Mouse (Mus musculus): ENCODE data around the gene Mgat5.

Gene Mgat5

DNA sequence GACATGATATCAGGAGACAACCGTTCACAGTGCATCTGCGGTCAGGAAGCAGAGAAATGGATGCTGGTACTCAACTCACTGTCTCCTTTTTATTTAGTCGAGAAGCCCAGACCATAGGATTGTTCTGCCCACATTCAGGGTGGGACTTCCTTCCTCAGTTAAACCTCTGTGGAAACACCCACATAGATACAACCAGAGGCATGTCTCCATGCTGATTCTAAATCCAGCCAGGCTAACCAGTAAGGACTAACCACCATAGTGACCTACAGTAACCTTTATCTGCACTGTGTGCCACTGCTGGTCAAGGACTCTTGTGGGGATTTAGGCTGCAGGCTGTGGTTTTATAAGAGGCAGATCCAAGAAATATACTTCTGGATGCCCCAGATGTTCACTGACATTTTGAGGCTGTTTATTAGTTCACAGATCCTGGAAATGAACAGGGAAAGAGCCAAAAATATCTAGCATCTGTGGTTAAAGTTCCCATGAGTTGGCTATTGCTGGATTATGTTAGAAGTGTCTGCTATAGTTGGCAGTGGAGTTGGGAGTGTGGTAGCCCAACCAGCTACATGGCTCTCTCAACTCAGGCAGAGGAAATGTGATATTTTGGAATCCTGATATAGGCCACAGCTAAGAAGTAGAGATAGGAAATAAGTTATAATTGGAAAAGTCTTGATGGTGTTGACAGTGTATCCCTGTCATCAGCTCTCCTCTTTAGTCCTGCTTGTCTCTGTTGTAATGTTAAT is 143.2 kb downstream of the Mgat5 start:
- no peak for DNase-seq

DNA sequence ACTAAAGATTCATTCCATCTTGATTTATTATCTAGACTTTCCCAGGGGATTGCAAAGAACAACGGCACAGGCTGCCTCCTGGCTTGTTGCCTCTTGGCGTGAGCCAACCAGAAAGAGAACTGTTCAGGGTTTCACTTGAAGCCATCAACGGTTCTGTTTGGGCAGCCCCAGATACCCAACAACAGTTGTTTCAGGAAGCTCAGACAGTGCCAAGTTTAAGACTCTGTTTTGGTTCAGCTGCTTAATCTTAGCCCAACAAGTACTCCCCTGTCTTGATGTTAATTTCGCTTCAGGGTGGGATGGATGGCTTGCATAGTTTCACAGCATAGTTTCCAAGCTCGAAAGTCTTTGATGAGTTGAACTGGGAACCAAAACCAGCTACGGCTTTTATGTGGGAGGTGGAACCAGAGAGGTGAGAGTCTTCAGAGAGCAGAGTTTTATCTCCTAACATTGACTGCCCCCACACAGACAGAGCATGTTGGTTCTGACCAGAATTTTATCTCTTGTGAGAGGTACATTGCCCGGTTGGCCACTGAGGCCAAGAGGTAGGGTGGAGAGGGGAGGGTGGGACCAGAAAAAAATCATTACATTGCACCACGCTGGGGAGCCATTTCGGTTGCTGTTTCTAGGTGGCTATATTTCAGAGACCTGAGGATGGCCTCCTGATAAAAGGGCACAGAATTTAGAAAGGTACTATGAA is 144.0 kb downstream of the Mgat5 start:
- no peak for DNase-seq

DNA sequence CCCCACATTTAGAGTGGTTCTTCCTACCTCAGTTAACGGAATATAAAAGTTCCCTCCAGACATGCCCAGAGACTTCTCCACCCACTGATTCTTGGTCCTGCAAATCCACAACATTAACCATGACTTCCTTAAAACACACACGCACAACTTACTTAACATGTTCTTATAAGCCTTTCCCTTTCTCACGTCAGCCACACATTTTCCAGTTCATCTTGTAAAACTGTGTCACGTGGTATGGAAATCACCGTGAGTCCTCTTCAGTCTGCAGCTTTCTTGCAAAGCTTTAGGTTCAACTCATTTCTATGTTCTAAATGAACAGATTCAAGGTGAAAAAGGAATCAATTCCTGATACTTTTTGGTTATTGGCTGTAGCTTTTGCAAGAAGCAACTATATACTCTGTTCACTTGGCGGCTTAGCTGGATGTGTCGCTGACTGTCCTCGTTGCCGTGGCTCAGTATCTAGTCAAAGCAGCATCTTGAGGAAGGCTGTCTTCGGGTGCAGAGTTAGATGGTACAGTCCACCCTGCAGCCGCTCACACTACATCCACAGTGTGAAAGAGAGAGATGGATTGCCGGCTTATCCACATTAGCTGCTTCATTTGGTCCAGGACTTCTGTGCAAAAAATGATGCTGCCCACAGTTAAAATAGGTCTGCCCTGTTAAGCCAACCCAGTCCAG is 146.7 kb downstream of the Mgat5 start:
- no peak for DNase-seq

DNA sequence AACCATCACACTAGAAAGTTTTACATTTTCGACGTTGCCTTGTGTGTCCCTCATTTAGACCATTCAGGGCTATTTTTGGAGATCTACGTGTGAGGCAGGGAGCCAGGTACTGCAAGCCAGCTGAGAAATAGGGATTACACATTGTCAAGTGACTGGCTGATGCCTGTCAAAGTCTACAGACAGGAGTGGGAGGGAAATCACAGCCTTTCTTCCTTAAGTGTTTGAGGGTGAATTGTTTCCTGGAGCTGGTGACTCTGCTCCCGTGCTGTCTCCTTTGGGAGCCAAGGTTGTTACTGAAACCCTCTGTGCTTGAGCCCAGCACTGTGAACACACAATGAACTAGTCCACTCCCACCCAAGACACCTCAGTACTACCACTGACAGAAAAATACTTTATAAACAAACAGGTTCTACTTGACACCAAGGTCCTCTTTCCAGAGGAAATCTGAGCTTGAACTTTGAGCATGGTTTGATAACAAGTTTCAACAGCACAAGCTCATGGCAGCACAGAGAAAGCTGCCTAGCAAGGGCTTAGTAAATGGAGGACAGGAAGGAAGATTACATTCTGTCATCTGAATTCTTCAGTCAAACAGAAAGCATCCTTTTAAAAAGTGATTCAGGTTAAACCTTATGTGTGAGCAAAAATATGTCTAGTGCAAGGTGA is 147.4 kb downstream of the Mgat5 start:
- no peak for DNase-seq

DNA sequence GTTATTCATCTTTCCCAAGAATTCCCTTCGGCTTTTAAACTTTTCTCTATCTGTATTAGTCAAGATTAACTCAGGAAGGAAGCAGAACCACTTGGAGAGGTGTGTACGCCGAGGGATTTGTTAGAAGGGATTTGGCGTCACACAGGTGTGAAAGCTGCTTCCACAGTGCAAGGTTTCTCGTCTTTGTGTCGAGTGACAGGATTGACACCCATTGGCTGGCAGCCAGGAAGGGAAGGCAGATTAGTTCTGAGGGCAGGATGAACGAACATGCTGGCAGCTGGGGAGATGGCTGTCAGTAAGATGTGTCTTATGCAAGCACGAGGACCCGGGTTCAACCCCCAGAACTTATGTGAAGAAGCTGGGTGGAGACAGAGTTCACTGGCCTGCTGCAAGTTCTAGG is 148.6 kb downstream of the Mgat5 start:
- DNase-seq = no peak

DNA sequence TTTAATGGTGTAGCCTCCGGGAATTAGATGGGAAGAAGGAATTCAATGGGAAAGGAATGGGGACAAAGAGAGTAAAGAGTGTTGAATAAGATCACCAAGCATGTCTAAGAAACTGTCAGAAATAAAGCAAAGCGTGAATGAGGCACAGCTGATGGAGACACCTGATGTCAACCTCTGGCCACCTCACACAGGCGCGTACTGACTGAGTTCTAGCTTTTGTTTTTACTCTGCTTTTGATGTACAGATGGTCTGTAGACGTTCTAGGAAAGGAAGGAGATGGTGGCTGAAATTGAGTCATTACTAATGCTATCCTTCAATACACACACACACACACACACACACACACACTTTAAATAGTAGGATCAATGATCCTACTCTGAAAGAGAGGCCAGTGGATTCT is 149.3 kb downstream of the Mgat5 start:
- DNase-seq = no peak

DNA sequence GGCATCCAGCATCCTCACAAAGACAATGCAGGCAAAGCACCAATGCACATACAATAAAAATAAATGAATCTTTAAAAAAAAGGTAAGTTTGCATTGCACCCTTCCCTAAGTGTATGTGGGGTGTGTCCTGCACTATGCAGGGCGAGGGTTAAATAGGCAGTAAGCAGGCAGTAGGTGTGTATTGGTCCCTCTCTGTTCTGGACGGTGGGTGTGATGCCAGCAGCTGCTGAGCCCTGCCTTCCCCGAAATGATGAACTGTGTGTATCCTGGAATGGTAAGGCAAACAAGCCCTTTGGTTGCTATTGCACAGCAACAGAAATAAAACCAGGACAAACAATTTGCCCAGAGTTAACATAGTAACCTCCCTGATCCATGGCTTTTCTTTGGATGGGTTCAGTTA is 150.2 kb downstream of the Mgat5 start:
- no peak for DNase-seq

DNA sequence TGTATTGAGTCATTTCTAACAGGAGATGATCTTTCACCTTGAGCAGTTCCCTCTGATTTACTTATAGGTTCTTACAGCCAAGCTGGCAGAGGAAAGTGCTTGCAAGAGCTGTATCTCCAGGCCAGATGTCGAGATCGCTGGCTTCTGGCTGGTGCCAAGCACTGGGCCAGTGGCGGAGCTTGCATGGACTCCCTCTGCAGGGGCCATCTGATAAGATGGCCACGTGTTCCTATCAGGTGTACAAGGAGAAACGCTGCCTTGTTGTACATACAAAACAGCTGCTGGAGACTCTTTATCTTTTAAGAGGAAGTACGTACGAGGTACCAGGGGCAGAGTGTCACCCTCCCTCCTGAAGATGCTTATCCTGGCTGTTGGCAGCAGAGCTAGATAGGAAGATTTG is 158.8 kb downstream of the Mgat5 start:
- DNase-seq = no peak

DNA sequence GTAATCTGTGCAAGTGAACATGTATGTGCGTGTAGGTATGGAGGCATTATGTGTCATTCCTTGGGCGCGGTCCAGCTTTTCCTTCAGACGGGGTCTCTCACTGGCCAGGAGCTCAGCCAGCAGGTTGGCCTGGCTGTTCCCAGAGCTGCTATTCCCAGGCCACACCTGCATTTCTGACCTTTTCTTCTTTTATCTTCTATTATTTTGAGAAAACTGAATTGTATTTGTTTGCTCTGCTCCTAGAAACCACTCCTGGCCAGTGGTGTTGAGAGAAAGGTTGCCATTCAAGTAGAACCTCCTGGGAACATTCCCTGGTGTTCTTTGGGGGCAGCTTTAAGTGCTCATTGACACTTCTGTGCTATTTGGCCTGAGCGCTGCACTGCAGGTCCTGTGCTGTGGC is 160.9 kb downstream of the Mgat5 start:
- DNase-seq = no peak

DNA sequence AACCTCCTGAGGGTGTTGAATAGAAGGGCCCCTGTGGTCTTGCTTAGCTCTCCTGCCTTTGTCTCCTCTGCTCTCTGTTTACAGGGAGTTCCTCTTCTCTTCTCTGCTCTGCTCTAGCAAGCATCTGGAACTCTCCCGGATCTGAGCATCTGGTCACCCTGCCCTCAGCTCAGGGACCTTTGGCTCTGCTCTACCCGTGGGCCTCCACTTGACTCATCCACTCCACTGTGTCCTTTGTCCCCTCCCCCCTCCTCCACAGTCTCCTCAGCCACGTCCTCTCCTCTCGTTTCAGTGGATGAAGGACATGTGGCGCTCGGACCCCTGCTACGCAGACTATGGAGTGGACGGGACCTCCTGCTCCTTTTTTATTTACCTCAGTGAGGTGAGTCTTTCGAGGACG is 161.3 kb downstream of the Mgat5 start:
- DNase-seq = no peak

DNA sequence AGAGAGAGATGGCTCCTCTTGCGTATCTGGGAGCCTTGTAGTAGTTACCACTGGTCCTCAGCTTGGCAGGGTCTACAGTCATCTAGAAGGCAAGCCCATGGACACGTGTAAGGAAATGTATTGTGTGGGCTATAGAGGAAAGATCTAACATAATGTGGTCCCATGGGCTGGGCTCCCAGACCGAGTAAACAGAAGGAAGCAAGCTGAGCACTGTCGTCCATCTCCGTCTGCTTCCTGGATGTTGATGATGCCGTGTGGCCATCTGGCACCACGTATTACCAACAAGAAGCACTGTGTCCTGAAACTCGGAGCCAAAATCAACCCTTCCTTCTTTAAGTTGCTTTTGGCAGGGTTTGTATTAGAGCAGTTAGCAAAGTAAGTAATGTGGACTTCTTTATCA is 163.7 kb downstream of the Mgat5 start:
- no peak for DNase-seq

DNA sequence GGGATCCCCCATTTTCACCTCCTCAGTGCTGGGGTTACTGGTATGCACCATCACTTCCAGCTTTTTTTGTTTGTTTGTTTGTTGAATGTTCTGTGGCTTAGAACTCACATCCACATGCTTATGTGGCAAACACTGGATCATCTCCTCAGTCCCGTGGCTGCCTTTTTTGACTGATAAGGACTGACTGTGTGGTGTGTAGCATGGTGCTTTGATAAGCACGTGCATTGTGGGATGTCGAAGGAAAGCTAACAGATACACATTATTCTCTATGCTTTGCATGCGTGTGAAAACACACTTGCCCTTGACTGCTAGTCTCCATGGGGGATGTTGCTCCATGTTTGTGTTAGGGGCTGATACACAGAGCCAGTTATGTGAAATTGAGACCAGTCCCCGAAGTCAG is 164.7 kb downstream of the Mgat5 start:
- DNase-seq = no peak

DNA sequence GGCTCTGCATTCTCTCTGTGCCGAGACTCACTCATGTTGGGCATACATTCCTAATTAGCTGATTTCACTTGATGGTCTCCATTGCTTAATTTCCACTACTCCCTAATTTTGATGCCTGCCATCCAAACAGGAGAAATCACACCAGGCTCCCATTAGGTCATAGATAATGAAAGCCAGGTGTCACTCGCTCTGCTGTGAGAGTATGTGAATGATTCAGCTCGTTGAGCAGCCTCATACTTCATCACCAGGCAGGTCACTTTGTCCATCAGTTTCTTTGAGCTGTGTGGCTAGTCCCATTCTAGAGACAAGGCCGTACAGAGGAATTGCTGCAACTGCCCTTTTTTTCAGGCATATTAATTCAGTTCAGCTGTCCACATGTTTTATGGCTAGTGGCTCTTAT is 167.3 kb downstream of the Mgat5 start:
- DNase-seq = no peak

DNA sequence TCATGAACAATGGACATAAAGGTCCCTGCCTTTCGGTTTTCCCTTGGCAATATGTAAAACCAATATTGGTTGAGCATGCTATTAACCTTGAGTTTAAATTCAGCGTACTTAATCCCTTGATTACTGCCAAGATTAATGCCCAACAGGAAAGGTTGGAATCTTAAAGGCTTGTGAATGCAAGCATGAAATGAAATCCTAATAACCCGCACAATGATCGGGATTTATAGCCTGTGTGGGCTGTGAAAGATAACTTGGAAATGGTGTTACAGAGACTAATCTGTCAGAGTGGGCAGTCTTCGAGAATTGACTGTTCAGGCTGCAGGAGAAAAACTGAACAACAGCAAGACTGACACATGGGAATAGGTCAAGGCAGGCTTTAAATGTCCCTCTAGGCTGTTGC is 168.7 kb downstream of the Mgat5 start:
- no peak for DNase-seq

DNA sequence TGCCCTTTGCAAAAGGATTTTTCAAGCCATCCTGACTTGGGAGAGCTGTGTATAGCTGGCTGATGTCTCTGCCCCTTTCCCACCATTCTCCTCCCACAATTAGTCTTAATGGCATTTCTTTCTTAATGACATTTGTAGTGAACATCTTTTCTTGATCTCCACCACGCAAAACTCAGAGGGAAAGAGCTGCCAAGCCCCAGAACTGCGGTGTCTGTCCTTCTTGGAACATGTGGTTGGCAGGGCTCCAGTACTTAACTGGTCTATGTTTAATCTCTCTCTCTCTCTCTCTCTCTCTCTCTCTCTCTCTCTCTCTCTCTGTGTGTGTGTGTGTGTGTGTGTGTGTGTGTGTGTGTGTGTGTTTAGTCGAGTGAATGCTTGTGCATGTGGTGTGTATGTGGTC is 169.3 kb downstream of the Mgat5 start:
- no peak for DNase-seq

DNA sequence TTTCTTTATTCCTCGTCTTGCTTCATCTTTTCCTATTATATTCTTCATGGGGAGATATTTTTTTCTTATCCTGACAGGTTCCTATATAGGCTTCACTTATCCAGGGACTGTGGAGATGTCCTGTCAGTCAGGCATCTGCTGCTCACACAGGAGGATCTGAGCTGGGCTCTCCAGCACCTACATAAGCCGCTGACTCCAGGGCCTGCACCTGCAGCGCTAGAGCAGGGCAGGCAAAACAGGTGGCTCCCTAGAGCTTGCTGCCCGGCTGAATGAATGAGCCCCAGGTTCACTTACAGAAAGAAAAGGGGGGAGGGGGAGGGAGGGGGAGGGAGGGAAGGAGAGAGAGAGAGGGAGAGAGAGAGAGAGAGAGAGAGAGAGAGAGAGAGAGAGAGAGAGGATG is 175.3 kb downstream of the Mgat5 start:
- no peak for DNase-seq

DNA sequence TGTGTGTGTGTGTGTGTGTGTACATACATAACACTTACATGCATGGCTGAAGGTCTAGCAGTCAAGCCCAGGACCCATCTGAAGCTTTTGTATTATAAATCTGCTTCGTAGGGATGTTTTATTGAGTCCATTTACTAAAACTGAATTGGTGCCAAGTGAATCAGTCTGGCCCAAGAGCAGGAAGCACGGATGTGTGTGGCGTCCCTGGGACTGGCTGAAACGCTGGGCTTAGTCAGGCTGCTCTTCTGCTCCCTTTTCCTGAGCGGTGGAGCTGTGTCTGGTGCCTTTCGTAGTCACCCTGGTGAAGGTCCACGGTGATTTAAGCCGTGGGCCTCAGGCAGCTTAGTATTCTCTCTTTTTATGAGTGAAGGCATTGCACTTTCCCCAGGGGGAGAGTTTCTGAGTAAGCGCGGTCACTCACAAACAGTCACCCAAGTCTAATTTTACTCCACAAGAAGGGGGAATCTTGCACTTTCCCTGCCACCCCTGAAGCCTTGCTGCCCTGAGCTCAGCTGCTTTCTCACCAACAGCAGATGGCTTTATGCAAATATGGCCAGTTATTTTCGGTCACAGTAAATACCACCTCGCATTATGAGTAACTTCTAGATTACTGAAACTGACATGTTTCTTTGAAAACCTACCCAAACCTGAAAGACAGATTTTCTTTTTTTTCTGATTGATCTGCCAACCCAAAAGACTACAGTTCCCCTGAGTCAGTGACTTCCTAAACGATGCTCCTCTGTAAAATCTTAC is 176.1 kb downstream of the Mgat5 start:
- DNase-seq = no peak

DNA sequence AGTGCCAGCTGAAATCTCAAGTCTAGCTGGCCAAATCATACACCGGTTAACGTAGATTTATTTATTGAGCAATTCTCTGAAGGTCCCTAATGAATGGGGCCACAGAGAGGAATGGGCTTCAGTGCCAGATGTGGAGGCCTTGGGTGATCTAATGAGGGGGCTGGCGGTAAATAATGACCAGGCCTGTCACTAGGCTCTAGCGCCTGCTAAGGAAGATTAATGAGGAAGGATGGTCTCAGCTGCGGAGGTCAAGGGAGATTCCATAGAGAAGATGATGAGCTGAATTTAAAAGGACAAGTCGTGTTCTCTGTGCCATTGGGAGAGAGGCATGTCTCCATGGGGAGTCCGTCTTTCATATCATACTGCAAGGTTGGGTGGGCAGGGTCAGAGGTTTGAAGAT is 178.3 kb downstream of the Mgat5 start:
- no peak for DNase-seq

DNA sequence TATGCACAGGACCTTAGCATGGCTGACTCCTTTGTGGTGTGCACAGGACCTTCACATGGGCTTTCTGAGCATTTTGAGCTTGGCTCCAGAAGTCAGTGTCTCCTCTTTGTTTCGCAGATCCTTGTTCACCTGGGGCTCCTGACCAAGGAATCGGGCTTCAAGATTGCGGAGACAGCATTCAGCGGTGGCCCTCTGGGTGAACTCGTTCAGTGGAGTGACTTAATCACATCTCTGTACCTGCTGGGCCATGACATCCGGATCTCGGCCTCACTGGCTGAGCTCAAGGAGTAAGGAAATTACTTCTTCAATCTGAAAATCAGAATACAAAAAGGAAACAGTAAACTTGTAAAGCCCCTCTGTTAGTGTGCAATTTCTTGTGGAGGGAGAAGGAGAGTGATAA is 182.4 kb downstream of the Mgat5 start:
- DNase-seq = no peak

DNA sequence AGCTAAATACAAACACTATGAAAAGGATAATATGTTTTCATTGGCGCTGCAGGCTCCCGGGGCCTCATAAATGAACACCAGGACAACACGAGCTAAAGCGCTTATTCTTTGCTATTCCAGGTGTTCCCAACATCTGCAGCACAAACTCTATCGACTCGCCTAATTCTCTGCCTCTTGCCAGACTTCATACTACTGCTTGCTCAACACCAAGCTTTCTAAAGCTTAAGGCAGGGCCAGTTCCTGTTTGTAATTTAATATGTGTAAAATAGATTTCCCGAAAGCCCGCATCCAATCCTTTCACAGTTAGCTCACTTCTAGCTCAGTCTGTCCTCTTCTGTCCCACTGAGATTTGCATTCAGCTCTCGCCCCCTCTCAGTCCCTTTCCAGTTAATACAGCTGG is 182.8 kb downstream of the Mgat5 start:
- no peak for DNase-seq

DNA sequence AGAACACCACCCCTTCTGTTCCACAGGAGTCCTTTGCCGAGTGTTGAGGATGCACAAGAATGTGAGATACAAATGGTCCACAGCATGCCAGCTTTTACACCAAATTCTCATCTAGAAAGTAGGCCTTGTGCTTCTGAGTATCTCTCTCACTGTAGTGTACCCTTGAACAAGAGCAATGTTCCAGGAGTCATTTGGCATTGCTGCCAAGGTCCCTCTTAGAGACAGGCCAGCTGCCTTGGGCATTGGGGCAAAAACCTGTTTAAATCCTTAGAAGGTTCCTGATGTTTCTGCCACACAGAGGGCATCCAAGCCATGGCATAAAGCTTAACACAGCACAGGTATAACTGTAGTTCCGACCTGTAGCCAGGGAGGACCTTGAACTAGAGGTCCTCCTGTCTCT is 189.9 kb downstream of the Mgat5 start:
- no peak for DNase-seq

DNA sequence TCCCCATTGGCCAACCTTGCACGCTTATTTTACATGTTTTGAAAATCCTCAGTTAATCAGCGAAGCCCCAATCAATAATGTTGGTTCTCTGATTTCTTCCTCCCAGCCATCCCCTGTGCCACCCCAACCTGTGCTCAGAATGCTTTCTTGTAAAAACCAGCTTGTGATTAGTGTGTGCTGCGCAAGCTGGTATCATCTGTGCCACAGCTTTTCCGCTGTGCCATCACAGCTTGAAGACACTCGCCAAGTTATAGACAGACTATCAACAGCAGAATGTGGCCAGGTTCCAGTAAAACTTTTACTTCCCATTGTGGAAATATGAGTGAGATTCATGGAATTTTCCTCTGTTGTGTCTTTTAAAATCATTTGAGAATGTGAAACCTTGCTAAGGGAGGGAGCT is 190.9 kb downstream of the Mgat5 start:
- no peak for DNase-seq

Data from lung, postnatal 14 days (tissue).